Mouse (Mus musculus) forebrain, embryonic 15.5 days (tissue): ENCODE measurements around the gene Tmprss3. TPM values are rescaled to one million over a fixed set of nuclear protein-coding genes. Genes with fewer than 3 reads are reported as not detected.

ENCODE experiments used
- ATAC-seq: fragments of 200-750 bp; cut with Nextera tagmentation; replicated peaks from 2 replicates; pipeline ENCODE4 v1.8.0; 2017; ENCODE audit warnings: mild to moderate bottlenecking, moderate TSS enrichment, moderate library complexity
- H3K27ac ChIP-seq: fragments of 300-500 bp; sonication (generic); replicated peaks from 2 replicates; pipeline ENCODE4 v1.5.1; 2015; ENCODE audit warnings: mild to moderate bottlenecking, inconsistent platforms
- H3K27me3 ChIP-seq: fragments of 300-500 bp; sonication (generic); 2 replicates; pipeline ENCODE4 v1.6.1; 2015; ENCODE audit warnings: inconsistent platforms
- H3K36me3 ChIP-seq: fragments of 300-500 bp; sonication (generic); 2 replicates; pipeline ENCODE4 v1.6.1; 2015; ENCODE audit warnings: mild to moderate bottlenecking, inconsistent platforms
- H3K4me1 ChIP-seq: fragments of 300-500 bp; sonication (generic); 2 replicates; pipeline ENCODE4 v1.6.1; 2015; ENCODE audit warnings: inconsistent platforms
- H3K4me2 ChIP-seq: fragments of 300-500 bp; sonication (generic); replicated peaks from 2 replicates; pipeline ENCODE4 v1.6.1; 2015; ENCODE audit warnings: mild to moderate bottlenecking, inconsistent platforms
- H3K4me3 ChIP-seq: fragments of 300-500 bp; sonication (generic); 2 replicates; pipeline ENCODE4 v1.5.1; 2015; ENCODE audit warnings: mild to moderate bottlenecking, inconsistent platforms
- H3K9ac ChIP-seq: fragments of 300-500 bp; sonication (generic); replicated peaks from 2 replicates; pipeline ENCODE4 v1.6.1; 2015; ENCODE audit warnings: mild to moderate bottlenecking, inconsistent platforms
- H3K9me3 ChIP-seq: fragments of 300-500 bp; sonication (generic); 2 replicates; pipeline ENCODE4 v1.6.1; 2016; ENCODE audit warnings: inconsistent platforms
- WGBS: fragments of 180-500 bp; shearing (Covaris S2); methylation state at CpG from one replicate; pipeline ENCODE4 v1.1.7; 2015; ENCODE audit warnings: mixed read lengths; 5-methylcytosine and 5-hydroxymethylcytosine counted together
- polyA plus RNA-seq: library from polyadenylated mRNA; unstranded; fragments of >200 nt; fragmentation: Nextera tagmentation; extraction: Ambion mirVana; gene quantifications from 2 replicates; pipeline ENCODE4 v1.2.1, GENCODE M21; 2015

Gene Tmprss3
- polyA plus RNA-seq = not detected in 2 replicates

DNA sequence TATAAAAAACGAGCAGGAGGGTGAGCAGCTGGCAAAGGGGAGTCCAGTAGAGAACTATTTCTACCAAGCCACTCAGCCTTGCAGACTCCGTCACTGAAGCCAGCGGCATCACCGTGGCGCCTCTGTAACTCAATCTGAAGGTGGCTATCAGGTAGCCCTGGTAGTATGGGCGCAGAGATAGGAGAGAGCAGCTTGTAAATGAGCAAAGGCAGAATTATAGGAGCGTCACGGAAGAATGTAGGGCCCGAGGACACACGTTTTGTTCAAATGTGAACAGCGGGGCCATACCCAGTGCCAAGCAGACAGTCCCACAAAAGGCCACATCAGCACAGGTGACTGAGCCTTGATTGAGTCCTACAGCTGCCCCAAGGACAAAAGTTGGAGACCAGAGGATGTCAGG is at the start of gene Tmprss3:
TSS of gene Tmprss3 (minus strand) at position 101 of the 400 bp plus-strand sequence.
- WGBS = 88% methylated on average over 11 of the region's 11 CpGs
- Histone ChIP-seq H3K9ac (no peak within 1 kb of the TSS), H3K4me3 (no peak within 1 kb of the TSS), H3K27me3 (no peaks in the 10 kb centered on the region), H3K4me2 (no peak within 1 kb of the TSS), H3K36me3 (no peaks in the 10 kb centered on the region), H3K9me3 (no peaks in the 10 kb centered on the region), H3K27ac (no peak within 1 kb of the TSS), H3K4me1 (no peaks in the 10 kb centered on the region)
- no peak for ATAC-seq

DNA sequence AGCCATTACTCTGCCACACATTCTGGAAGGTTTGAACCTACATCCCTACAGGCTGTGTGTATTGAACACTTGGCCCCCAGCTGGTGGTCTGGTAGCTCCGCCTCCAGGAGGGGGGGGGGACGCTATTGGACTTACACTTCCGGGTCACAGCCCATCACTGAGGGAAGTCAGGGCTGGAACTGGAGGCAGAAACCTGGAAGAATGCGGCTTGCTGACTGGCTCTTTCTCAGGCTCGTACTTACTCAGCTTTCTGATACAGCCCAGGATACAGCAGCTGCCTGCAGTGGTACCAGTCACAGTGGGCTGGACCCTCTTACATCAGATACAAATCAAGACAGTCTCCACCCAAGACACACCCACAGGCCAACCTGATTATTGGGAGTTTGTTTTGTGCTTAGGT is 48.4 kb upstream of the Tmprss3 start:
- H3K9me3 ChIP-seq = no peaks in the 10 kb centered on the region
- H3K27ac ChIP-seq = no peak overlapping the region
- H3K9ac ChIP-seq = no peak overlapping the region
- ATAC-seq = no peak
- H3K4me1 ChIP-seq = no peaks in the 10 kb centered on the region
- no peaks in the 10 kb centered on the region for H3K36me3 ChIP-seq
- no peak overlapping the region for H3K4me3 ChIP-seq
- H3K4me2 ChIP-seq = no peak overlapping the region
- 46% methylated on average over 5 of the region's 5 CpGs for WGBS
- no peaks in the 10 kb centered on the region for H3K27me3 ChIP-seq

DNA sequence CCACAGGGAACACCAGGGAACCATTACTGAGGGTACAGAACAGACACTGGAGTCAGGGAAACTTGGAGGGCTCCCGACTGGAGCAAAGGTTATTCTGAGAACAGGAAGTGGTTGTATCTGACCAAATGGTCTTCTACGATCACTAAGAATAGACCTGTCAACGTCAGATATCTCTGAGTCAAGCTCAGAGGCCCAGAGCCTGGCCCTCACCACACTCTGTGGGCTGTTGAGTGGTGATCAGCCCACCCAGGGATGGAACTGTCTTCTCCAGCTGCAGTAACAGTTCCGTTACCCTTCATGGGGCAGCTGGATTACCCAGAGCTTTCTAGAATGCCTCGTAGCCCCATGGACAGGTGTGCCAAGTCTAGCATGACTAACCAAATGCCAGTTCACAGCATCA is 46.5 kb upstream of the Tmprss3 start:
- Histone ChIP-seq H3K9me3 (no peaks in the 10 kb centered on the region), H3K27me3 (no peaks in the 10 kb centered on the region), H3K4me3 (no peak overlapping the region), H3K4me1 (no peaks in the 10 kb centered on the region), H3K9ac (no peak overlapping the region), H3K36me3 (no peaks in the 10 kb centered on the region), H3K27ac (no peak overlapping the region), H3K4me2 (no peak overlapping the region)
- ATAC-seq = no peak
- WGBS = 88% methylated on average over 5 of the region's 5 CpGs

DNA sequence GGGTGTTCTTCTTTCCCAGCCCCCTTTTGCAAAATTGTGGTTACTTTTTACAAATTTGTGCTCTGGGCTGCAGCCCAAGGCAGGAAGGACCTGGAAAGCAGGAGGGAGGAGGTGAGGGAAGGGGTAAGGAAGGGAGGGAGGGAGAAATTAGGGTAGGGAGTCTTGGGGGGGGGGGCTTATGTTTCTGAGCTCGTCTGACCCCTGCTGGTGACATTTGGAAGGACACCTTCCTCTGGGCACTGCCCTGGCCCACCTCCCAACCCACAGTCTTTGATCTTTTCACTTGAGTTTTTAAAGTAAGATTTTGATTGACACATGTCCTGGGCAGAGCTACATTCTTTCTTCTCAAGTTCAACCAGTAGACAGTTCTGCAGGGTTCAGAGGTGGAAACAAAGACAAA is 44.0 kb upstream of the Tmprss3 start:
- no peak for ATAC-seq
- H3K9ac ChIP-seq = no peak overlapping the region
- H3K4me1 ChIP-seq = no peaks in the 10 kb centered on the region
- H3K4me3 ChIP-seq = no peak overlapping the region
- no peak overlapping the region for H3K4me2 ChIP-seq
- H3K9me3 ChIP-seq = no peaks in the 10 kb centered on the region
- H3K27me3 ChIP-seq = no peaks in the 10 kb centered on the region
- no peak overlapping the region for H3K27ac ChIP-seq
- 0% methylated on average over 1 of the region's 1 CpGs for WGBS
- H3K36me3 ChIP-seq = no peaks in the 10 kb centered on the region

DNA sequence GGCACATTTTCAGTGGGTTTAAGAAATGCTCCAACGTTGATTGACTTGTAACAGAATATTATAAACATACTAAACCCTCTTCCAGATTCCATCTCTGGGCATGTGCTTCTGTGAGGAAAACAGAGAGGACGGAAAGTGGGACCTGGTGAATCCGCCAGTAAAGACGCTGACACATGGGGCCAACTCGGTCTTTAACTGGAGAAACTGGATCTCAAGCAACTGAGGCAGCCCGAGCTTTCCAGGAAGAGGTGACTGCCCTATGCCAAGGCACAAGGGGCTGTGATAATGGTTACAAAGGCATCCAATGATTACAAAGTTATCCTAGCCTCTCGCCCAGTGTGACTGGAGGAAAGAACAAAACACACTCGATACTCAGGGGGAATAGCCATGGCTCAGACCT is 42.4 kb upstream of the Tmprss3 start:
- Histone ChIP-seq H3K27ac (no peak overlapping the region), H3K27me3 (no peaks in the 10 kb centered on the region), H3K9ac (no peak overlapping the region), H3K36me3 (no peaks in the 10 kb centered on the region), H3K4me1 (no peaks in the 10 kb centered on the region), H3K4me2 (no peak overlapping the region), H3K9me3 (no peaks in the 10 kb centered on the region), H3K4me3 (no peak overlapping the region)
- WGBS = 85% methylated on average over 8 of the region's 8 CpGs
- ATAC-seq = no peak

DNA sequence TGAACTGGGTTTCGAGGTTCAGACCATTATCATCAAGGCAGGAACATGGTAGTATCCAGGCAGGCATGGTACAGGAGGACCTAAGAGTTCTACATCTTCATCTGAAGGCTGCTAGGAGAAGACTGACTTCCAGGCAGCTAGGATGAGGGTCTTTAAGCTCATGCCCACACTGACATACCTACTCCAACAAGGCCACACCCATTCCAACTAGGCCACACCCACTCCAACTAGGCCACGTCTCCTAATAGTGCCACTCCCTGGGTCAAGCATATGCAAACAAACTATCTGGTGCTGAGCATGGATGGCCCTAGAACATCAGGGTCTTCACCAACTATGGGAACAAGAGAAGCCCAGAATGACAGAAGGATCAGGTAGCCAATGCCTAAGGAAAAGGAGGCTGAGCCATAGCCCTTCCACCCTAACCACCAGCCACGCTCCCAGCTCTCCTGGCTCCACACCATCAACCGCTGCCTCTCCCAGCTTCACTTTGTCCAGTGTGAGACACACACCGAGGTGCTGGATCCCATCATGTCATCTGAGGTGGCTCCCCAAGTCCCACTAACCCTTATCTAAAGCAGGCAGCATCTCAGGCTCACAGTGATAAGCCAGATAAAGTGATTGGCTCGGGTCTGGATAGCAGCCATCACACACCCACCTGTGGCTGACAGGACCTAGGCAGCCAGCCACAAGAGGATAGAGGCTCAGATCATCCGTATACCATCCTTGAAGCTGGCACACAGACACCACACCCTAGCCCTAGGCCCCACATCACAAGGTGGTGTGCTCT is 39.6 kb upstream of the Tmprss3 start:
- H3K27ac ChIP-seq = no peak overlapping the region
- H3K4me1 ChIP-seq = no peaks in the 10 kb centered on the region
- H3K4me3 ChIP-seq = no peak overlapping the region
- 87% methylated on average over 7 of the region's 7 CpGs for WGBS
- H3K4me2 ChIP-seq = no peak overlapping the region
- no peaks in the 10 kb centered on the region for H3K9me3 ChIP-seq
- no peaks in the 10 kb centered on the region for H3K36me3 ChIP-seq
- no peak overlapping the region for H3K9ac ChIP-seq
- ATAC-seq = no peak
- no peaks in the 10 kb centered on the region for H3K27me3 ChIP-seq

DNA sequence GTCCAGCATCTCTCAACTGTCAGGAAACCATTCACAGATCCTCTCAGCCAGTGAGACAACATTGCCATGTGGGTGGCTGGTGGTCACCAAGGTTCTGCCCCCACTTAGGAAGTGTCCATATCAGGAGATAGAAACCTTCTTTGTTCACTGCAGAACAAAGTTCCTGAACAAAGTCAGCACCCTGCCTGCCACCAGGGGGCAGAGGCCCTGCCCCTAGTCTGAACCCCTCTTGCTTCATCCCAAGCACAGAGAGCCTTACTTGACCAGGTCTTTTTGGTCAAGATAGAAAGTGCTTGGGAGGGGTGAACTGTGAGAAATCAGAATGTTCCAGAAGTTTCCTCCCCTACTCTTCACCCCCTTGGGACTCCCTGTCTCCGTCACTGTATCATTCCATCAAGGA is 37.1 kb upstream of the Tmprss3 start:
- no peak overlapping the region for H3K9ac ChIP-seq
- H3K9me3 ChIP-seq = no peaks in the 10 kb centered on the region
- no peak overlapping the region for H3K4me3 ChIP-seq
- ATAC-seq = no peak
- no peaks in the 10 kb centered on the region for H3K4me1 ChIP-seq
- H3K27ac ChIP-seq = no peak overlapping the region
- no peak overlapping the region for H3K4me2 ChIP-seq
- 95% methylated on average over 1 of the region's 1 CpGs for WGBS
- no peaks in the 10 kb centered on the region for H3K36me3 ChIP-seq
- no peaks in the 10 kb centered on the region for H3K27me3 ChIP-seq

DNA sequence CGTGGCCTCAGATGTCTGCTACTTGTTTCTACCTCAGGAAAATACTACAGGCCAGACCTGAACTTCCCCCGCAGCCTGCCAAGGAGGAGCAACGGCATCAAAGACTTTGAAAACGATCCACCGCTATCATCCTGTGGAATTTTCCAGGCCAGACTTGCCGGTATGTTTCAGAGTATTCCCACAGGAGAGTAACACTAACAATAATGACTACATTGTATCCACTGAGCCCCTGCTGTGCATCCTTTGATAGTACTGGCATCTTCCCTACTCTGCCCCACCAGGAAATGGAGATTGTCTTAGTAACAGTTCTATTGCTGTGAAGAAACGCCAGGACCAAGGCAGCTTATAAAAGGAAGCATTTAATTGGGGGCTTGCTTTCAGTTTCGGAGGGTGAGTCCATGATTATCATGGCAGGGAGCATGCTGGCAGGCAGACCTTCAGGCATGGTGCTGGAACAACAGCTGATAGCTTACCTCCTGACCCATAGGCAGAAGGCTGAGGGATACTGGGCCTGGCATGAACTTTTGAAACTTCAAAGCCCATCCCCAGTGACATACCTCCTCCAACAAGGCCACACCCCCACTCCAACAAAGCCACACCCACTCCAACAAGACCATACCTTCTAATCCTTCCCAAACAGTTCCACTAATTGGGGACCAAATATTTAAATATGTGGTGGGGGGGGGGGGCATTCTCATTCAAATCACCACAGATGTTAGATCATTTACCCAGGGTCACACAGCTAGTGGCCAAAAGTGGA is 33.7 kb upstream of the Tmprss3 start:
- H3K4me1 ChIP-seq = no peaks in the 10 kb centered on the region
- H3K36me3 ChIP-seq = no peaks in the 10 kb centered on the region
- H3K27ac ChIP-seq = no peak overlapping the region
- no peaks in the 10 kb centered on the region for H3K9me3 ChIP-seq
- no peaks in the 10 kb centered on the region for H3K27me3 ChIP-seq
- no peak for ATAC-seq
- no peak overlapping the region for H3K4me3 ChIP-seq
- WGBS = 32% methylated on average over 8 of the region's 8 CpGs
- no peak overlapping the region for H3K9ac ChIP-seq
- no peak overlapping the region for H3K4me2 ChIP-seq

DNA sequence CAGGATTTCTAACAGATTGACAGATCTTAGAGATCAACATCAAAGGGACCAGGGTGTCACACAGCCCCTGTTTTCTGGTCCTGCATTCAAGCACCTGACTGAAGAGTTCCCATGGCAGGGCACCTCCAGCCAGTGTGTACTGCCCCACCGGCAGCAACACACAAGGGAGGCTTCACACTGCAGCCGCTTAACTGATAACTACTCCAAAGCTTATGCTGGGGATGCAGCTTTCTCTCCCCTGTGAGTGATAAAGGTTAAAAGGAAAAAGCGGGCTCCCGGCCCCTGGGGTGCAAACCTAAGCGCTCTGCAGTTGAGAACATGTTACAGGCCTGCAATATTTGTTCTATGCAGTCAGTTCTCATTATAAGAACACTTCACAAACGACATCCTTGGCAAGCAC is 33.0 kb upstream of the Tmprss3 start:
- ATAC-seq = no peak
- Histone ChIP-seq H3K27ac (no peak overlapping the region), H3K9me3 (no peaks in the 10 kb centered on the region), H3K4me2 (no peak overlapping the region), H3K27me3 (no peaks in the 10 kb centered on the region), H3K9ac (no peak overlapping the region), H3K4me1 (no peaks in the 10 kb centered on the region), H3K4me3 (no peak overlapping the region), H3K36me3 (no peaks in the 10 kb centered on the region)
- 51% methylated on average over 6 of the region's 6 CpGs for WGBS

DNA sequence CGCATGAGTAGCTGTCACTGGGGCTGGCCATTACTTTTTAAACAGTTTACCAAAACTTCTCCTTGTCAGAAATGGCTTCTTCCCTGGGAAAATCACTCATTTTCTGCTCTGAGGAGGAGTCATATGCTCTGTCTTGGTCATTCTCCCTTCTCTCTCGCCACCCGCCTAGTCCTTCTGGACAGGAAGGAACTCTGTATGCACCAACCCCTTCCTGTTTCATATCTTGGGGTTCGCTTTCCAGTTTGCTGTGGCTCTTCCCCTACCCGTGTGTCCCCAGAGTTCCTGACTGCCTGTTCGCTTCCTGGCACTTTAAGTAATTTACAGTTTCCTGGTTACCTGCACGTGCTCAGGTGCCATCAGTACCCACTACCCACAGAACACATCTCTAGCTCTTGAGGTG is 28.2 kb upstream of the Tmprss3 start:
- H3K27ac ChIP-seq = no peak overlapping the region
- no peak overlapping the region for H3K4me2 ChIP-seq
- no peak overlapping the region for H3K4me3 ChIP-seq
- no peaks in the 10 kb centered on the region for H3K36me3 ChIP-seq
- H3K27me3 ChIP-seq = no peaks in the 10 kb centered on the region
- H3K4me1 ChIP-seq = no peaks in the 10 kb centered on the region
- no peaks in the 10 kb centered on the region for H3K9me3 ChIP-seq
- H3K9ac ChIP-seq = no peak overlapping the region
- WGBS = 91% methylated on average over 7 of the region's 7 CpGs
- no peak for ATAC-seq

DNA sequence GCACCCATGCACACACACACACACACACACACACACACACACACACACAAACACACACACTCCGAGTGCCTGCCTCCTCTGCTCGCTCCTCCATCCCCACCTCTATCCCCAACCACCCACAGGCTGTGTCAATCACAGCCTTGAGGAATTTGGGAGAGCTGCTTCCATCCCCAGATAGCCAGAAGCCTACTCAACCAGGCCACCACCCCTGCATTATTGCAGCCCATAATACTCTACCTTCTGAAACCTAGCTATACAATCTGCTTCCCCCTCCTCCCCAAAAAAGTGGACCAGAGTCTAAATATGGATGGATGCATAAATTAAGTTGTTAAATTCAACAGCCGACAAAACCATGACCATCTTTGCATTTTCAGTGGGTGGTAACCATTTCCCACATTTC is 27.6 kb upstream of the Tmprss3 start:
- H3K4me3 ChIP-seq = no peak overlapping the region
- no peaks in the 10 kb centered on the region for H3K27me3 ChIP-seq
- no peaks in the 10 kb centered on the region for H3K4me1 ChIP-seq
- 89% methylated on average over 3 of the region's 3 CpGs for whole genome bisulfite sequencing
- no peaks in the 10 kb centered on the region for H3K9me3 ChIP-seq
- H3K9ac ChIP-seq = no peak overlapping the region
- no peak overlapping the region for H3K27ac ChIP-seq
- H3K4me2 ChIP-seq = no peak overlapping the region
- ATAC-seq = no peak
- no peaks in the 10 kb centered on the region for H3K36me3 ChIP-seq

DNA sequence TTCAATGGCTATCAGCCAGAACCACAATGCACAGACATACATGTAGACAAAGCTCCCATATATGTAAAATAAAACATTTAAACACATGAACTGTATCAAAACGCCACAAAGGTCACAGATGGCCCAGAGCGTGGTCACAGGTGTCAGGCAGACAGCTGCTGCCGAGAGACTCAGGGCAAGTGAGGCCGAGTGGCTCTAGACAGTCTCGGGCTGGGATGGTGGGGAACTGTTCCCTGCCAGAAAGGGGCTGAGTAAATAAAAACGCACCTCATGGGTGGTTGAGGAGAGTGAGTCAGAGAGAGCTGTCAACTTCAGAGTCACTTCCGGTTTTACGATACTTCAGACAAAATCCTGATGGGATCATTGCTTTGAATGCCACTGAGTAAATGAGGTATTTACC is 25.8 kb upstream of the Tmprss3 start:
- H3K27ac ChIP-seq = no peak overlapping the region
- H3K27me3 ChIP-seq = no peaks in the 10 kb centered on the region
- no peaks in the 10 kb centered on the region for H3K4me1 ChIP-seq
- H3K9ac ChIP-seq = no peak overlapping the region
- H3K4me3 ChIP-seq = no peak overlapping the region
- H3K36me3 ChIP-seq = no peaks in the 10 kb centered on the region
- no peak overlapping the region for H3K4me2 ChIP-seq
- no peaks in the 10 kb centered on the region for H3K9me3 ChIP-seq
- WGBS = 92% methylated on average over 8 of the region's 8 CpGs
- ATAC-seq = no peak
